In the genomic region with DNA sequence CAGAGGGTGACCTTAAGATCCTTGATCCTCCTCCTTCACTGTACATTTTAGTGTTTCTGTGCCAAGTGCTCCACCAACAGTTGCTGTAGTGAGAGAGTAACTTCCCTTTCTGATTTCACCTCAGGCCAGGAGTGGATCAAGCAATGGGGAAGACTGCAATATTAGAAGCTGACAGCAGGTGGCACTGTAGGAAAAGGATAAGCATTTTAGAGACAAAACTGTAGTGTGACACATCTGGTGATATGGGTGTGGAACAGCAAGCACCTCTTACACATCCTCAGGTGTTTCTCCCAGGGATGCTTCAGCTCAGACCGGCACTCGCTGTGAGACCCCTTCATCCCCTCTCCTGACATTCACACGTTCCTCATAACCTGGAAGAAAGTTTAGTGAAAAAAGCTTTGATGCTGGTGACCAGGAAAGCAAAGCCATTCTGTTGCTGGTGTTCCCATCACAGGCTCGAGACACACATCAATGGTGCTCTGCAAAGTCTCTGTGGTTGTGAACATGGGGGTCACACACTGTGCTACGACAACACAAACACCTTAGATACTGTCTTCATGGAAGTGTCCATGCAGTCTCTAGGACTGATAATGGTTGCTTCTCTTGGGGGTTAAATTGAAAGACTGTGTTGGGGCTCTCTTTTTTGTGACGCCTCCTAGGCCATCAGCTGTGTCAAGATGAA, we compare ENCODE assay signal across 8 mouse cellular contexts.
DNase-seq lines count a peak whose midpoint lies in the region; ATAC-seq and TF ChIP-seq lines count a peak whose summit lies in the region.

No protein-coding gene starts in this region.

- TF ChIP-seq POLR2A in cerebellum, adult 2 months (IDR thresholded peaks at IDR 0.05; ENCODE audit: borderline replicate concordance, insufficient read depth, low read length): no peak

- no peak overlapping the region for H3K4me2 ChIP-seq in forebrain, embryonic 12.5 days
- H3K4me2 ChIP-seq in midbrain, postnatal 0 days (ENCODE audit: low read depth, low read length, poor library complexity, severe bottlenecking): no peak overlapping the region

- H3K4me3 ChIP-seq in forebrain, embryonic 10.5 days: no peak overlapping the region
- H3K4me3 ChIP-seq in forebrain, embryonic 12.5 days (replicated peaks): no peak overlapping the region
- no peak overlapping the region for H3K4me3 ChIP-seq in cerebellum, adult 2 months (replicated peaks; ENCODE audit: insufficient read depth, low read depth, low read length)
- H3K4me3 ChIP-seq in midbrain, postnatal 0 days (ENCODE audit: low read depth, low read length): no peak overlapping the region

- H3K27me3 ChIP-seq in forebrain, embryonic 10.5 days (ENCODE audit: poor library complexity, severe bottlenecking): no peaks in the 10 kb centered on the region
- no peaks in the 10 kb centered on the region for H3K27me3 ChIP-seq in forebrain, embryonic 12.5 days
- no peaks in the 10 kb centered on the region for H3K27me3 ChIP-seq in cerebellum, adult 2 months (ENCODE audit: control insufficient read depth, insufficient read depth, low read length)
- no peaks in the 10 kb centered on the region for H3K27me3 ChIP-seq in midbrain, postnatal 0 days (ENCODE audit: insufficient read depth, low read length)

- DNase-seq in forebrain, embryonic 10.5 days (ENCODE audit: extremely low spot score, low spot score): peak; percentile 70
- peak; percentile 51 to 67 for DNase-seq in cerebellum, adult 2 months
- peak; percentile 48 to 79 for DNase-seq in frontal cortex, postnatal 10 days (ENCODE audit: low spot score in 2 of 2)
- DNase-seq in hindlimb bud, embryonic 11.5 days (ENCODE audit: extremely low spot score, low read depth, low spot score): peak; percentile 83
- DNase-seq in left cerebral cortex, postnatal 10 days (ENCODE audit: extremely low spot score in 1 of 2, low spot score in 2 of 2): peak; percentile 72 to 84
- DNase-seq in midbrain, postnatal 0 days (ENCODE audit: low spot score): peak; percentile 88
- DNase-seq in spleen, adult 18-20 months: peak; percentile 15 to 83

- no peaks in the 10 kb centered on the region for H3K4me1 ChIP-seq in forebrain, embryonic 10.5 days
- no peaks in the 10 kb centered on the region for H3K4me1 ChIP-seq in forebrain, embryonic 12.5 days
- H3K4me1 ChIP-seq in cerebellum, adult 2 months (ENCODE audit: control insufficient read depth, insufficient read depth, low read length): no peaks in the 10 kb centered on the region
- no peaks in the 10 kb centered on the region for H3K4me1 ChIP-seq in midbrain, postnatal 0 days (ENCODE audit: insufficient read depth, low read length)

- no peaks in the 10 kb centered on the region for H3K9me3 ChIP-seq in forebrain, embryonic 10.5 days
- no peaks in the 10 kb centered on the region for H3K9me3 ChIP-seq in forebrain, embryonic 12.5 days
- H3K9me3 ChIP-seq in midbrain, postnatal 0 days (ENCODE audit: low read length): no peaks in the 10 kb centered on the region

- no peak for ATAC-seq in forebrain, embryonic 12.5 days (ENCODE audit: low FRiP score)
- peak; percentile 56 for ATAC-seq in midbrain, postnatal 0 days (ENCODE audit: low FRiP score)

- H3K36me3 ChIP-seq in forebrain, embryonic 10.5 days (replicated peaks): no peaks in the 10 kb centered on the region
- no peaks in the 10 kb centered on the region for H3K36me3 ChIP-seq in forebrain, embryonic 12.5 days (replicated peaks)
- no peaks in the 10 kb centered on the region for H3K36me3 ChIP-seq in midbrain, postnatal 0 days (ENCODE audit: insufficient read depth, low read length)

- H3K9ac ChIP-seq in forebrain, embryonic 12.5 days: no peak overlapping the region
- no peak overlapping the region for H3K9ac ChIP-seq in midbrain, postnatal 0 days (replicated peaks; ENCODE audit: low read length, poor library complexity, severe bottlenecking)

- intact Hi-C loops in left cerebral cortex, postnatal 10 days (cut with DNase I): loop anchor here (1.0 to 10.0 kb wide), 3 partner anchors 225 to 675 kb away; a partner anchor contains a TSS

- peak; percentile 76 for TF ChIP-seq CTCF in cerebellum, adult 2 months (IDR thresholded peaks at IDR 0.05; ENCODE audit: borderline replicate concordance, insufficient read depth, low read depth, low read length)
- TF ChIP-seq CTCF in midbrain, postnatal 0 days (IDR thresholded peaks at IDR 0.05): peak; percentile 98

- 50% methylated on average over 6 of the region's 6 CpGs for WGBS in forebrain, embryonic 10.5 days
- WGBS in forebrain, embryonic 12.5 days: 45% methylated on average over 6 of the region's 6 CpGs
- WGBS in cerebellum, adult 2 months: 33% methylated on average over 6 of the region's 6 CpGs
- 42% methylated on average over 6 of the region's 6 CpGs for whole genome bisulfite sequencing in midbrain, postnatal 0 days

- H3K27ac ChIP-seq in forebrain, embryonic 10.5 days: no peak overlapping the region
- H3K27ac ChIP-seq in forebrain, embryonic 12.5 days: no peak overlapping the region
- no peak overlapping the region for H3K27ac ChIP-seq in cerebellum, adult 2 months (ENCODE audit: insufficient read depth, low read length)
- no peak overlapping the region for H3K27ac ChIP-seq in midbrain, postnatal 0 days (ENCODE audit: low read depth, low read length)
